Mouse (Mus musculus) C2C12 (cell line): ENCODE results near the gene Pga5. TPM values are rescaled to one million over a fixed set of nuclear protein-coding genes. Genes with fewer than 3 reads are reported as not detected.

ENCODE experiments used
- H3K27me3 ChIP-seq: one replicate; pipeline ENCODE4 v1.6.1; 2011; ENCODE audit not compliant: control insufficient read depth, insufficient read depth, insufficient read length
- H3K36me3 ChIP-seq: one replicate; pipeline ENCODE4 v1.6.1; 2011; ENCODE audit not compliant: control insufficient read depth, insufficient read depth
- H3K4me3 ChIP-seq: one replicate; pipeline ENCODE4 v1.5.1; 2011; ENCODE audit warnings: mild to moderate bottlenecking, control low read depth; ENCODE audit not compliant: poor library complexity, insufficient read depth, severe bottlenecking
- H3K79me2 ChIP-seq: one replicate; pipeline ENCODE4 v1.6.1; 2011; ENCODE audit not compliant: control insufficient read depth, insufficient read depth
- H3K79me3 ChIP-seq: one replicate; pipeline ENCODE4 v1.6.1; 2011; ENCODE audit warnings: low read depth, control low read depth
- H3ac ChIP-seq: one replicate; pipeline ENCODE3; 2011; ENCODE audit warnings: low read depth; ENCODE audit not compliant: control insufficient read depth, insufficient read length
- CEBPB ChIP-seq: IDR thresholded peaks from one replicate; pipeline ENCODE4 v1.6.1; 2011; ENCODE audit warnings: low read depth, mild to moderate bottlenecking, control low read depth, moderate library complexity
- CTCF ChIP-seq: IDR thresholded peaks from one replicate; pipeline ENCODE4 v1.5.1; 2011; ENCODE audit not compliant: control insufficient read depth, insufficient read depth, insufficient read length
- FOSL1 ChIP-seq: IDR thresholded peaks from one replicate; pipeline ENCODE4 v1.8.0; 2011; ENCODE audit warnings: mild to moderate bottlenecking, low read length; ENCODE audit not compliant: poor library complexity, insufficient read depth, severe bottlenecking
- MAX ChIP-seq: IDR thresholded peaks from one replicate; pipeline ENCODE4 v1.6.1; 2011; ENCODE audit warnings: mild to moderate bottlenecking, control low read depth
- MYOD1 ChIP-seq: IDR thresholded peaks from one replicate; pipeline ENCODE4 v1.6.1; 2011; ENCODE audit warnings: low read depth; ENCODE audit not compliant: control insufficient read depth, insufficient read length
- MYOG ChIP-seq: IDR thresholded peaks from one replicate; pipeline ENCODE4 v1.6.1; 2011; ENCODE audit not compliant: control insufficient read depth, insufficient read length; ENCODE audit errors: extremely low read depth
- USF1 ChIP-seq: IDR thresholded peaks from one replicate; pipeline ENCODE4 v1.6.1; 2011; ENCODE audit warnings: low read depth, mild to moderate bottlenecking, control low read depth, moderate library complexity
- polyA plus RNA-seq: library from polyadenylated mRNA; unstranded; fragments of >200 nt; fragmentation: generic; extraction: Trizol; gene quantifications from one replicate; pipeline ENCODE4 v1.2.1, GENCODE M21; 2012; ENCODE audit warnings: missing spikeins

Gene Pga5
- polyA plus RNA-seq, 1 experiment = not detected

DNA sequence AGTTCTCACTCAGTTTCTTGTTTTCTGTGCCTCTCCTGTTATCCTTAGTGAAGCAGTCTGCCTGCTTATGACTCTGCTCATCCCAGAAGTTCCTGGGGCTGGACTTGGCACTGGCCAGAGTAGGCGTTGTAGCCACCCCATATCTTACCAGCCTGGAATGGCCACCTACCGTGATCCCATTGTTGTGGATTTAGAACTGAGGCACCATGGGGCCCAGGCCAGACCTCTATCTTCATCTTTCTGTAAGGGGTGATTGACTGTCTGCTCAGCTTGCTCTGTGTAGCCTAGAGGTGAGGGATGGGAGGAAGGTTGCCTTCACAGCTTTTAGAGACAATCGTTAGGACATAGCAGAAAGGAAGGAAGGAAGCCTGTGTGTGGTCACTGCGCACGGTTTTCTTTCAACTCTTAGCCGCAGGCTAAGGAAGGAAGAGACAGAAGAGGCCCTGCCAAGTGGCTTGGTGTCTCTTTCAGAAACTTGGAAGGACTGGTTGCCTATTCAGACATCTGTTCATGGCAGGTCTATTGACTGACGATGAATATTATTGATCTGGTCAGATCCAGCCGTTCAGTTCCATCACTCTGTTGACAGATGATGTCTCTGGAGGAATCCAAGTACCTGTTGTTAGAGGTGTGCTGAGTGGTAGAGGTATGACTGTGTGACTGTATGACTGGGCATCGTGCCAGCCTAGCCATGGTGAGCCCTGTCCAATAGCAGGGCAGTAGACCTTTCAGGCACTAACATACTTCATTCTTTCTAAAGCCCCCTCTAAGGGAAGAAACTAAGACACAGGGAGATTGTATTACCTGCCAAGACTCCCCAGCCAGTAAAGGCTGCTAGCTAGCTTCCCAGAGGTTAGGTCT lies 20.5 kb upstream of the Pga5 start:
- Histone ChIP-seq H3K4me3 (no peak overlapping the region), H3K36me3 (peaks cover 9% of the 10 kb centered on the region), H3K79me3 (peaks cover 79% of the 10 kb centered on the region), H3ac (no peak overlapping the region), H3K79me2 (peaks cover 100% of the 10 kb centered on the region), H3K27me3 (no peaks in the 10 kb centered on the region)
- no peak for TF ChIP-seq FOSL1
- TF ChIP-seq MYOD1 = no peak
- TF ChIP-seq CTCF = no peak
- no peak for TF ChIP-seq MAX
- TF ChIP-seq USF1 = no peak
- TF ChIP-seq MYOG = no peak
- no peak for TF ChIP-seq CEBPB

DNA sequence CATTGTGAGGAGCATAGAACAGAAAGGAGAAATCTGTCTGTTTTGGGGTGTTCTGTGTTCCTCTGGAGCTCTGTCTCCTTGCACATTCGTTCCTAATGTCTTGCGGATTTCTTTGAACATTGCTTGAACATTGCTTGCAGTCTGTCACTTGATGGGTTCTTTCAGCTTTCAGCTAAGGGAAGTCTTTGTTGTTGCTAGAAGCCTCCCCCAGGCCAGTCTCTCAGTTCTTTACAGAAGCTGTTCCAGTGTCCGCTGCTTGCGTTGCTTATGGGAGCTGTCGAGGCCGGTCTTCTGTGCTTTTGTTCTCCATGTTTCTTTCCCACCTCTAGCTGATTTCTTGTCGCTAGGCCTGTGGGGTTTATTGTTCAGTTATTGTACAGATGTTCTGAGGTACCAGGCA lies 17.9 kb upstream of the Pga5 start:
- Histone ChIP-seq H3ac (no peak overlapping the region), H3K79me3 (peaks cover 86% of the 10 kb centered on the region), H3K4me3 (no peak overlapping the region), H3K36me3 (peaks cover 20% of the 10 kb centered on the region), H3K79me2 (peaks cover 100% of the 10 kb centered on the region), H3K27me3 (no peaks in the 10 kb centered on the region)
- TF ChIP-seq CTCF = no peak
- no peak for TF ChIP-seq CEBPB
- TF ChIP-seq FOSL1 = no peak
- TF ChIP-seq MYOD1 = no peak
- no peak for TF ChIP-seq MYOG
- no peak for TF ChIP-seq USF1
- no peak for TF ChIP-seq MAX

DNA sequence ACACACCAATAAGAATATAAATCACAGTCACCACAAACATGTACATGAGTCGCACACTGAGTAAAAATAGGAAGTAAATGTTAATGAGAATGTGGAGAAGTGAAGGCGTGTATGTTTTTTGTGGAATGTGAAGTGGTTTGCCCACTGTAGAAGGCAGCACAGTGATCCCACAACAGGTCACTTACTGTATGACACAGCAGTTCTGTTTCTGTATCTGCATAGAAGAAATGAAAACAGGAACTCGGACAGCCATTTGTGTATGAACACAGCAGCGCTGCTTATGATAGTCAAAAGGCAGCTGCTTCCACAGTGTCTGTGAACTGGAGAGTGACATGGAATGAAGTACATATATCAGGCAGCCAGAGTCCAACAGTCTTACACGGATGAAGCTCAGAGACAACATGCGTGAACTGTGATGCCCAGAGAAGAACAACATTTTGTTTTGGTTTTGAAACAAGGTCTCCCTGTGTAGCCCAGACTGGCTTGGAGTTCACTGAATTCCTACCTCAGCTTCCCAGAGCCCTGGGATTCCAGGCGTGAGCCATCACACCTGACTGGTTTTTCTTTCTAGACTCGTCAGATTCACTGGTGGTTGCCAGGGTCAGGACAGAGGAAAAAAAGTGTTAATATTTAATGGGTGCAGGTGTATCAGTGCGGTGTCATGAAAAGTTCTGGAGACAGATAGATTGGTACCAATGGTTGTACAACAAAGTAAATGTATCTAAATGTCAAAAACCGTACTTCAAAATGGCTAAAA lies 16.2 kb upstream of the Pga5 start:
- TF ChIP-seq CTCF (no peak), CEBPB (no peak), FOSL1 (no peak), MYOG (no peak), MAX (no peak), MYOD1 (no peak), USF1 (no peak)
- H3K79me2 ChIP-seq = peaks cover 99% of the 10 kb centered on the region
- no peak overlapping the region for H3ac ChIP-seq
- H3K79me3 ChIP-seq = peaks cover 76% of the 10 kb centered on the region
- no peaks in the 10 kb centered on the region for H3K27me3 ChIP-seq
- no peak overlapping the region for H3K4me3 ChIP-seq
- H3K36me3 ChIP-seq = peaks cover 20% of the 10 kb centered on the region

DNA sequence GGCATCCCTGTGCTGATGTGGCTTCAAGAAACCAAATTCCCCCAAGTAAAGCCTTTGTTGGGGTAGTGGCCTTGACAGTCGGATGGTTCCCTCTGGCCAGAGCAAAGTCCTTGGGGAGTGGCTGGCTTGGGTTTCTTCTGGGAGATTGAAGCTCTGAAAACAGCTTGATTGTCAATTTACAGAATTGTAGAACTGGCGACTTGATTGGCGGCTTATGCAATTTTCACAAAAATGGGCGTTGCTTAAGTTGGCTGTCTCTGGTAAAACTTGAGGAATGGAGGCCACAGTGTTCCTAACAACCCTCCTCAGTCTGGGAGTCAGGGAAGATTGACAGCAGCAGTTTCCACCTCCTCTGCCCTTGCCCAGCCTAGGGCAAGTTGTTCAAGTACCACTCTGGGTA lies 14.5 kb upstream of the Pga5 start:
- Histone ChIP-seq H3ac (no peak overlapping the region), H3K79me3 (peaks cover 61% of the 10 kb centered on the region), H3K79me2 (peaks cover 83% of the 10 kb centered on the region), H3K27me3 (no peaks in the 10 kb centered on the region), H3K36me3 (peaks cover 20% of the 10 kb centered on the region), H3K4me3 (no peak overlapping the region)
- TF ChIP-seq MYOG (no peak), CTCF (no peak), CEBPB (no peak), USF1 (no peak), MYOD1 (no peak), FOSL1 (no peak), MAX (no peak)

DNA sequence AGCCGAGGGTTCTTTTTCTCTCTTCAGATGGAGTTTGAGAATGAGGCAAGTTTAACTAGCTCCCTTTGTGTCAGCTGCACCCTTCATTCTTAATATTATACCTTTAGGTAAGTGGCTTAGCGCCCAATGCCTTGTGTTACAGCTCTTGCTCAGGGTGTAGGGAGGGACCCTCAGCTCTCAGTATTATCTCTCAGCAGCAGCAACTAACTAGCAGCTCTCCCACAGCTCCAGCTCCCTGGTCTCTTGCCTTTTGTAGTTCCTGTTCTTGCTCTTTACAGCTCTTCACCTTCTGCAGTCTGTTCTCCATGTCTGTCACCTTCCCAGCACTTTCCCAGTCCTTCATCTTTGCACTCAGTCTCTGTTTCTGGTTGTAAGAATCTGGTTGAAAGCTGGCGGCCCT lies 13.8 kb upstream of the Pga5 start:
- no peak overlapping the region for H3K4me3 ChIP-seq
- TF ChIP-seq MYOG = no peak
- TF ChIP-seq FOSL1 = no peak
- TF ChIP-seq MYOD1 = no peak
- no peak for TF ChIP-seq CEBPB
- no peak for TF ChIP-seq CTCF
- no peak for TF ChIP-seq USF1
- TF ChIP-seq MAX = no peak
- no peak overlapping the region for H3ac ChIP-seq
- peaks cover 20% of the 10 kb centered on the region for H3K36me3 ChIP-seq
- peaks cover 76% of the 10 kb centered on the region for H3K79me2 ChIP-seq
- peaks cover 54% of the 10 kb centered on the region for H3K79me3 ChIP-seq
- no peaks in the 10 kb centered on the region for H3K27me3 ChIP-seq
